Mouse (Mus musculus): ENCODE measurements around the gene Bmp2k.

Gene Bmp2k

DNA sequence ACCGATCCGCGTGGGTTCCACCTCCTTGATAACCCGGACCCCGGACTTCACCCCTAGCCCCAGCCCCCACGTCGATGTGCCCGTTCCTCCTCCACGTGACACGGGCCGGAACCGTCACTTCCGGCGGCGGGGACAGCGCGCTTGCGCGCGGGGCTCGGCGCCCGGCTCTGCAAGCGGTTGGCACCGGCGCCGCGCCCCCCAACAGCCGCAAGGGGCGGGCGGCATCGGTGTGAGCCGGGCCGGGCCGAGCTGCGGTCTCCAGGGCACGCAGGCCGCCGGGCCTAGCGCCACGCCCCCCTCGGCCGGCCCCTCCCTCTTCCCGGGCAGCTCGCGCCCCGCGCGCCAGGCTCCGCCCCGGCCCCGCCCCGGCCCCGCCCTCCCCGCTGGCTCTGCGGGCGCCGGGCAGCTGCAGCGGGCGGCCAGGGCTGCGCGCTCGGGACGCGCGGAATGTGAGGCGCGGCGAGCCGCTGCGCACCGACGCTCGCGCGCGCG is at the start of gene Bmp2k:
Bmp2k (plus strand) TSS at position 380 of the 492 bp plus-strand sequence.
- DNase-seq = peak; percentile 90

- DNase-seq = no peak
These were observed 48.5 kb upstream of the Bmp2k start for GRCm38 (mm10) chr5:96948856-96949527.

DNA sequence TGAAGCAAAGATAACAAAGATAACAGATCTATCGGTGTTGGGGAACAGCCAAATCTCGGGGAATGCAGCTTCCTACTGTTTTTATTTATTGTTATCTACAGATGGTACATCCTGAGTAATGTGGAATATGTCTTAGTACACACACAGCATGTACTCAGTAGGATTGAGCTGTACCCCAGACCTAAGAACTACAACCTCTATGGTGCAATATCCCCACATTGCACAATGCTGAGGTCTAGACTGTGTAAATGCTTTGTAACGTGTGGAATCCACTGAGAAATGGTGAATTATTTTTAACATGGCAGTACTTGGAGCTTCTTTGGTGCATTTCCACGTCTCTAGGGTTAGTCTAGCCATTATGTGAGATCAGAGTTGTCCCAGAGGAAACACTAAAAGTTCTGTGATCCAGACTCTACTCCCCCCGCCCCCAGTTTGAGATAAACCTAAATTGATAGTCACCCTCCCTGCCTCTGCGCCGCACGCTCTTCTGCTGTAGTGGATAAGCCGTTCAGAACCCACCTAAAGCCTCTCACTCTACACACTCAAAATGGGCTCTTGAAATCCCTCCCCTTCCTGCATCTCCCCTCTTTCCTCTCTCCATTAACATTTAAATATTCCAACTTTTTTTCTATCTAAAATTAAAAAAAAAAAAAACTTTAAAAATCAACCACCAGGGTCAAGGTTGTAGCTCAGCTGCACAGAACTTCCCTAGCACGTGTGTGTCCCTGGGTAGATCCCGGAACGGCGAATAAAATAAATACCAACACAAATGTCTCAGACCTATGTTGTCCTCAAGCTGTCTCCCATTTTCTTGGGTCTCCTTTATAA is 47.4 kb upstream of the Bmp2k start:
- no peak for DNase-seq

DNA sequence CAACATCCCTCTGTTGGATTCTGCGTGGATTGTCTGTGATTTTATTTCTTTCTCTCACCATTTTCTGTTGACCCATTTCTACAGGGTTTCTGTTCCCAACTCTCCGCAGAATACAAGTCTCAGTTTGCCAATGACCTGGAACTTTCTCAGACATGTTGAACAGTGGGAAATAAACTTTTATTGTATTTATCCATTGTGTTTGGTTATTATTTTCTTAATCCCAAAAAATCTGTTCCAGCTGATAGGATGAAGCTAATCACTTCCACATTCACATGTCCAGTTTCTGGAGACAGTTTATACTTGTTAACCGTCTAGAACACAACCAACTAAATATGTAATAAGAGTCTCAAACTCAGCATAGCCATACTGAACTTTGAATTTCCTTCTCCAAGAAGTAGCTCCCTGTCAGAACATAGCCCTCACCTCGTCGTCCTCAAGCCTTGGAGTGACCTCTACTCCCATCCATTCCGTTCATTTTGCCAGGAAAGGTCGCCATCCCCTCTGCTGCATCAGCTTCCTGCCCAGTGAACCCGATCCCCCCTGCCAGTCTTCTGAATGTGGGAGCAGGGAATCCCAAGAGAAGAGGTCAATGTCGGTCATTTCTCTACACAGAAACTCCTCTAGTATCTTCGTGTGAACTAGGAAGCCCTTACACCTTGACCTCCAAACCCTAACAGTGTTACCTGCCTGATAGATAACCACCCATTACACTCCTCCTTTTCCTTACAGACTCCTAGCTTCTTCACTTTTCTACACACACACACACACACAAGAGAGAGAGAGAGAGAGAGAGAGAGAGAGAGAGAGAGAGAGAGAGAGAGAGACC is 46.6 kb upstream of the Bmp2k start:
- no peak for DNase-seq

DNA sequence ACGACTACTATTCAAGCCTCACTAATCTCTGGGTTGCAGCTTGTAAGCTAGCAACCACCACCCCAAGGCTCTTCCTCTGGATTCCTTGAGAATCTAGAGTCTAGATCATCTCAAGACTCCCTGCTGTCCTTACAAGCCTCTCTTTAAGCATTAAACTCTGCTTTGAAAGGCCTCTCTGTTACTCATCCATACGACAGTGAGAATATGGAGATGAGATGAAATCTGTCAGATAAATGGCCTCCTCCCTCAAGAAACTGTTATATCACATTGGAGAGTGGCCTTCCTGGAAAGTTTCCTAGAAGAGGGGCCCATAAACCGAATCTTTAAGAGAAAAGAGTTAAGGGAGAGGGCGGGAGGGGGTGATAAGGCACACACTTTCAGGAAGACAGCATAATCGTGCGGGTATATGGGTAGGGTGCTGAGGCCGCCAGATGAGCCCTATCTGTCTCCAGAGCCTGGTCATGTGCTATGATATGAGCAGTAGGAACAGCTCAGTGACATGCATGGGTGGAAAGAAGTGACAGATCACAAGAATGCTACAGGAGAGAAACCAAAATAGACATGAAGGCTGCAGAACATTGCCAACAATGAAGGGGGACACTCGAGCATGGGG is 45.9 kb upstream of the Bmp2k start:
- DNase-seq = no peak

GRCm38 (mm10) chr5:96954040-96954439 is 43.4 kb upstream of the Bmp2k start:
- DNase-seq = no peak

DNA sequence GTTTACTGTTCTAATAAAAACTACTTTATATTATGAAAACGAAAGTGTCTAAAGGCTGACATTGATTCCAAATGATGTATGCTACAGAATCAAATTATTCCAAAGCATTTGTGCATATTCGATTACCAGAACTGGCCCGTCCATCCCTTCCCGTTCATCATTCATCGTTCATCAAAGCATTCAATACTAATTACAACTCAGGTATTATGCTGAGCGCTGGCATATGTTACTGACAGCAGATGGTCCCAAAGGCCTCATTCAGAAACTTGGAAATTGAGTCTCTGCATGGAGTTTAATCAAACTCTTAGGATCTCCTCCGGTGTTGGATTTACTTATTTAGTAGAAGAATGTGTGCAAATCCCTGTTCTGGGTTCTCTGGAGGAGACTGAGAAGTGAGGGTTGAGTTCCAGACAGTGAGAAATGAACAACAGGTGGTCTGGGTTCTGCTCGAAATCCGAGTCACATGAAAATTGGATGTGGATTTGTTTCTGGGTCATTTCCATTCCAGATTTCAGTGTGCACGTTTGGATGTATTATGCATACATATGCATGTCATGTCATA is 42.9 kb upstream of the Bmp2k start:
- DNase-seq = no peak

GRCm38 (mm10) chr5:96956926-96957325 is 40.6 kb upstream of the Bmp2k start:
- no peak for DNase-seq

DNA sequence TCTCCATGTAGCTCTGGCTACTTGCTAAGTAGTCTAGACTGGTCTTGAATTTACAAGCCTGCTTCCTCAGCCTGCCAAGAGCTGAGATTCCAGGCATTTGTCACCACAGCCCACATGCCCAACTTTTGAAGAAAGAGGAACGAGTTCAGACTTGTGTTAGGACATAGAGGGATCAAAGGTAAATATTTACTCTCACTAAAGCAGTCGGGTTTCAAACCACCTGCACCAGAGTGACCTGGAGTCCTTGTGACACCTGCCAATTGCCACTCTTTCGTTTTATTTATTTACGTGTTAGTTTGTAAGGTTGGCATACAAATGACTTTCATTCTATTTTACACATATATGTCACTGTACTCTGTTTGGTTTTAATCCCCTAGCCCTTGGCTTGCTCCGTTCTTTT is 36.4 kb upstream of the Bmp2k start:
- no peak for DNase-seq

- no peak for DNase-seq
These were observed 35.6 kb upstream of the Bmp2k start for GRCm38 (mm10) chr5:96961852-96962251.

DNA sequence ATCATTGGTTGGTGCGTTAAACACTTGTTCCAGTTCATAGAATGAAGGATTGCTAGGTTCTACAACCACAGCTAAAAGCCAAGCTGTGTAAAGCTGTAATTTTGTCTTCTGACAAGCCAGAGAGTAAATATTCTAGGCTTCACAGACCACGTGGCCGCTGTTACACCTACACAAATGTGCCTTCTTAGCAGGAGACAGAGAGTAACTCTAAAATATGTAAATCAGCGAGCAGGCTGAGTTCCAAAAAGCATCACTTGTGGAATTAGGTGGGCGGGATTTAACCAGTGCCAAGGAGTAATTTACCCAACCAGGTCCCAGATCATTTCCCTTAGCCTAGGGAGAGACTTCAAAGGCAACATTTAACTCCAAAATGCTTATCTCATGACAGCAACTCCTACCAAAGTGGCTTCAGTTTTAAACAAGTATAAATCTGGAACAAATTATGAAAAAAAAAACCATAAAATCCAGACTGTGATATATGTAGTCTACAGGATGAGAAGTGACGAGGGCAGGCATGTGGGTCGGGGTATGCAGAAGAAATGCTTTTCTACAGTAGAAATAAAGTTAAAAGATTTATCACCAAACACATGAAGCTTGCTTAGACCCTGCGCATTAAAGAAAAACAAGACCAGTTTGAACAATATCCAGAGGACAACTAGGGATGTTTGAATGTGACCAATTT is 35.1 kb upstream of the Bmp2k start:
- DNase-seq = no peak

GRCm38 (mm10) chr5:96962934-96963301 is 34.6 kb upstream of the Bmp2k start:
- no peak for DNase-seq

DNA sequence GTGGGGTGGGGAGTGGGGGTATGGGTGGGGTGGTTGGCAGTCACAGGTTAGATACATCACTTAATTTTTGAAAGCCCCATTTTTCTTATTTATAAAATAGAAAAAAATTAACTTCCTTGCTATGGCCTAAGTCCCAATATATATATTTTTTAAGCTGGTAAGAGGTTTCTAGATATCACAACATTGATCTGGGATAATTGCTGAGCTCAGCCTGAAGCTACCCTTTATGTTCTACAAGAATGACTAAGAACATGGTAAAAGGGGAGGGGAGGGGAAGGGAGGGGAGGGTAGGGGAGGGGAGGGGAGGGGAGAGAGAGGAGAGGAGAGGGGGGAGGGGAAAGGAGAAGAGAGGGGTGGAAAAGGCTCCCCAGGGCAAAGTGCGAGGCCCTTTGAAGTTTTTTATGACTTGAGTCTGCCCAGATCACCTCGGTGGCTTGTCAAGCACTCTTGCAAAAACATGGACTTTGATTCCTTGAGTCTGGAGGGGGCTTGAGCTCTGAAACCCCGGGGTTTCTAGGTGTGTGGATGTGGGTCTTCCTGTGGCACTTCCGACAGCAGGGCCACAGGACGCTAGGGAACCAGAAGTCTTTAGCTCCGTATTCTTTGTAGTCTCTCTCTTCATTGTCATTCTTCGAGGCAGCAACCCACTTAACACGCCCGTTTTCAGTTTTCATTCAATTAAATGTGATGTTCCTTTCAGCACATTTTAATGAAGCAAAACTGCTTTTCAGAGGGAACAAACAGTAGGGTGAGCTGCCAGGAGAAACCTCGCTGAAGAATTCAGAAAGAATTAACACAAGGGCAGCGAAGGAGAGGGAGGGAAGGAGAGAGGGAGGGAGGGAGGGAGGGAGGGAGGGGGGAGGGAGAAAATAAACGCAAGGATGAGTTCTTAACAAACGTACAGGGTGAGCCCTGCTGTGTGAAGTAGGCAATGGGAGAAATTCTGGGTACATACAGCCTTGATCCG is 33.1 kb upstream of the Bmp2k start:
- no peak for DNase-seq

GRCm38 (mm10) chr5:96965029-96965403 is 32.5 kb upstream of the Bmp2k start:
- DNase-seq = no peak

DNA sequence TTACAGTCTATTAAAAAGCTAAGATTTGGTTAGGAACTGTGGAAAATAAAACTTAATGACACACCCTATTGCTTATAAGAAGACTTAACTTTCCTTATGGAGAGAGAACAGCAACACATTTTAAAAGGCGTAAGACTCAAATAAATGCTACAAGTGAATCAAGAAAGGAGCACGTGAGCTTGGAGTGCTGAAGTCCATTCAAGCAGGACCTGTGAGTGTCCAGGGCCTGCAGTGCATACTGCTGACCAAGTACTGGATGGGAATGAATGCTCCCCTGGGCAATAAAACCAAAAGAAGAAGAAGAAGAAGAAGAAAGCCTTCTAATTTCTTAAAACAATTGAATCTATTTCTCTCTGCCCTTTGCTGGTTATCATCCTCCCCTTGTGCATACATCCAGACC is 32.0 kb upstream of the Bmp2k start:
- DNase-seq = no peak

DNA sequence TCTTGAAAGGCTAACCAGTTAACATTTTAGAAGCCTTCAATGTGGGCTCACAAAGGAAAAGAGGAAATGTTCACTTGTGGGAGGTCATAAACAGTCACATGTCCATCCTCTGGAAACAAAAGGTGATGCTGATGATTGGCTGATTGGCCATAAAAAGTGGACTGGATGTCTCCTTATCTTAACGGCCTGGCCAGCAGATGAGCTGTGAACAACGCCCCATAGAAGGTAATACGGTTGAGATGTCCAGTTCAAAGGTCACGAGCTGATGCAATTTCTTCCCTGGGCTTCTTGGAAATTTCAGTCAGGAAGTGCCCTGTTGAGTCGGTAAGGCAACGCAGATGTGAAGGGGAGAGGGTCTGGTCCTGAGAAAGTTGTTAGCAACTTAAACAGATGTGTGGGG is 28.9 kb upstream of the Bmp2k start:
- DNase-seq = no peak

- no peak for DNase-seq
These were observed 28.5 kb upstream of the Bmp2k start for GRCm38 (mm10) chr5:96969032-96969431.

GRCm38 (mm10) chr5:96969705-96970471 is 27.6 kb upstream of the Bmp2k start:
- DNase-seq = no peak

DNA sequence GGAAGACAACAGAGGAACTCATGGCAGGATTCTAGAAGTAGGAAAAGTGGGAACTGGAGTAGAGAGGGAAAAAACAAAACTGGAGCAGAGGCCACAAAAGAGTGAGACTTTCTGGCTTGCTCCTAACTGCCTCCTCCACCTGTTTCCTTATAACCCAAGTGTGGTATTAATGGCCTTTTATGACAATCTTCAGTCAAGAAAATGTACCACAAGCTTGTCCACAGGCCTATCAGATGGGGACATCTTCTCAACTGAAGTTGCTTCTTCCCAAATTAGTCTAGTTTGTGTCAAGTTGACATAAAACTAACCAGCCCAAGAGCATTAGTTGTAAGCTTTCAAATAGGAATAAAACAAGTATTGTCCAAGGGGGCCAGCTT is 27.0 kb upstream of the Bmp2k start:
- no peak for DNase-seq

All from cerebellum, postnatal 25 days (tissue).